Mouse (Mus musculus) limb, embryonic 12.5 days (tissue): ENCODE results near the gene Brpf3. TPM values are rescaled to one million over a fixed set of nuclear protein-coding genes. Genes with fewer than 3 reads are reported as not detected.
"Not testable (repeated sequence)": the region's sequence is repeated elsewhere in the genome, so short reads cannot be mapped to it uniquely, and the experiment has no call there.

Experiments
- ATAC-seq: fragments of 200-750 bp; cut with Nextera tagmentation; 2 replicates; pipeline ENCODE4 v1.8.0; 2017; ENCODE audit warnings: low read depth, moderate TSS enrichment; ENCODE audit not compliant: insufficient number of reproducible peaks, insufficient read depth, low FRiP score, low TSS enrichment
- H3K27ac ChIP-seq: fragments of 300-500 bp; sonication (generic); 2 replicates; pipeline ENCODE4 v1.5.1; 2016; ENCODE audit warnings: mild to moderate bottlenecking, moderate library complexity
- H3K27me3 ChIP-seq: fragments of 300-500 bp; sonication (generic); 2 replicates; pipeline ENCODE4 v1.6.1; 2016; ENCODE audit warnings: mild to moderate bottlenecking, moderate library complexity
- H3K36me3 ChIP-seq: fragments of 300-500 bp; sonication (generic); 2 replicates; pipeline ENCODE4 v1.6.1; 2016; ENCODE audit warnings: mild to moderate bottlenecking, moderate library complexity
- H3K4me1 ChIP-seq: fragments of 300-500 bp; sonication (generic); replicated peaks from 2 replicates; pipeline ENCODE4 v1.6.1; 2016
- H3K4me2 ChIP-seq: fragments of 300-500 bp; sonication (generic); 2 replicates; pipeline ENCODE4 v1.6.1; 2016; ENCODE audit warnings: mild to moderate bottlenecking, moderate library complexity
- H3K4me3 ChIP-seq: fragments of 300-500 bp; sonication (generic); replicated peaks from 2 replicates; pipeline ENCODE4 v1.5.1; 2016; ENCODE audit warnings: mild to moderate bottlenecking
- H3K9ac ChIP-seq: fragments of 300-500 bp; sonication (generic); replicated peaks from 2 replicates; pipeline ENCODE4 v1.6.1; 2016; ENCODE audit warnings: mild to moderate bottlenecking, moderate library complexity
- H3K9me3 ChIP-seq: fragments of 300-500 bp; sonication (generic); 2 replicates; pipeline ENCODE4 v1.6.1; 2016; ENCODE audit warnings: mild to moderate bottlenecking, moderate library complexity
- WGBS: fragments of 180-500 bp; shearing (Covaris S2); methylation state at CpG from one replicate; pipeline ENCODE4 v1.1.7; 2016; 5-methylcytosine and 5-hydroxymethylcytosine counted together
- polyA plus RNA-seq: library from polyadenylated mRNA; unstranded; fragments of >200 nt; fragmentation: Nextera tagmentation; extraction: Ambion mirVana; gene quantifications from 2 replicates; pipeline ENCODE4 v1.2.1, GENCODE M21; 2016

The Brpf3 gene
- polyA plus RNA-seq, 1 experiment from 2014 or later, result 12.7 TPM

- ATAC-seq, H3K4me3 ChIP-seq, H3K9me3 ChIP-seq, H3K27ac ChIP-seq, H3K4me2 ChIP-seq, H3K27me3 ChIP-seq, H3K4me1 ChIP-seq, H3K9ac ChIP-seq: not testable (repeated sequence)
- WGBS, result 96% methylated on average over 10 of the region's 10 CpGs
- H3K36me3 ChIP-seq, result peaks cover 96% of the 10 kb centered on the region
These were observed 15.4 kb downstream of the Brpf3 start for GRCm38 (mm10) chr17:28816326-28816725.

GRCm38 (mm10) chr17:28816875-28817811 lies 16.3 kb downstream of the Brpf3 start:
- no peak overlapping the region for H3K4me2 ChIP-seq
- no peak overlapping the region for H3K4me3 ChIP-seq
- H3K4me1 ChIP-seq, result no peaks in the 10 kb centered on the region
- no peaks in the 10 kb centered on the region for H3K27me3 ChIP-seq
- ATAC-seq, result no peak
- no peak overlapping the region for H3K9ac ChIP-seq
- WGBS, result 96% methylated on average over 25 of the region's 25 CpGs
- H3K9me3 ChIP-seq, result no peaks in the 10 kb centered on the region
- no peak overlapping the region for H3K27ac ChIP-seq
- peaks cover 97% of the 10 kb centered on the region for H3K36me3 ChIP-seq

GRCm38 (mm10) chr17:28820189-28820588 lies 19.3 kb downstream of the Brpf3 start:
- Histone ChIP-seq H3K4me1 (no peaks in the 10 kb centered on the region), H3K36me3 (peaks cover 97% of the 10 kb centered on the region), H3K27ac (no peak overlapping the region), H3K4me3 (no peak overlapping the region), H3K9me3 (no peaks in the 10 kb centered on the region), H3K27me3 (no peaks in the 10 kb centered on the region), H3K4me2 (no peak overlapping the region), H3K9ac (no peak overlapping the region)
- no peak for ATAC-seq
- WGBS, result 81% methylated on average over 2 of the region's 2 CpGs

- 91% methylated on average over 13 of the region's 13 CpGs for WGBS
- no peaks in the 10 kb centered on the region for H3K4me1 ChIP-seq
These were observed 22.3 kb downstream of the Brpf3 start for GRCm38 (mm10) chr17:28823004-28823745.

GRCm38 (mm10) chr17:28823749-28824148 lies 22.9 kb downstream of the Brpf3 start:
- Histone ChIP-seq H3K4me2 (no peak overlapping the region), H3K4me3 (no peak overlapping the region), H3K27me3 (no peaks in the 10 kb centered on the region), H3K36me3 (peaks cover 99% of the 10 kb centered on the region), H3K4me1 (no peaks in the 10 kb centered on the region), H3K27ac (no peak overlapping the region), H3K9ac (no peak overlapping the region), H3K9me3 (no peaks in the 10 kb centered on the region)
- no peak for ATAC-seq
- WGBS, result 91% methylated on average over 11 of the region's 11 CpGs

More at GRCm38 (mm10) chr17:28823004-28823745, 22.3 kb downstream of the Brpf3 start:
- ATAC-seq, result no peak; the same call in 1 of the 2 replicates
- H3K27me3 ChIP-seq, result no peaks in the 10 kb centered on the region
- no peak overlapping the region for H3K4me3 ChIP-seq
- H3K4me2 ChIP-seq, result no peak overlapping the region
- no peak overlapping the region for H3K9ac ChIP-seq
- H3K9me3 ChIP-seq, result no peaks in the 10 kb centered on the region
- peaks cover 99% of the 10 kb centered on the region for H3K36me3 ChIP-seq
- H3K27ac ChIP-seq, result no peak overlapping the region

- Histone ChIP-seq H3K27ac (no peak overlapping the region), H3K4me2 (no peak overlapping the region), H3K36me3 (peaks cover 100% of the 10 kb centered on the region), H3K9me3 (no peaks in the 10 kb centered on the region), H3K9ac (no peak overlapping the region), H3K4me3 (no peak overlapping the region), H3K4me1 (no peaks in the 10 kb centered on the region), H3K27me3 (no peaks in the 10 kb centered on the region)
- ATAC-seq, result no peak
- 79% methylated on average over 6 of the region's 6 CpGs for WGBS
These were observed 24.0 kb downstream of the Brpf3 start for GRCm38 (mm10) chr17:28824896-28825295.

- Histone ChIP-seq H3K4me3 (no peak overlapping the region), H3K36me3 (peaks cover 100% of the 10 kb centered on the region), H3K4me2 (no peak overlapping the region), H3K9ac (no peak overlapping the region), H3K4me1 (no peaks in the 10 kb centered on the region), H3K27me3 (no peaks in the 10 kb centered on the region), H3K9me3 (no peaks in the 10 kb centered on the region), H3K27ac (no peak overlapping the region)
- WGBS, result 87% methylated on average over 6 of the region's 6 CpGs
- ATAC-seq, result no peak
These were observed 24.6 kb downstream of the Brpf3 start for GRCm38 (mm10) chr17:28825359-28826041.

- no peak for ATAC-seq
- H3K4me2 ChIP-seq, result no peak overlapping the region
- no peak overlapping the region for H3K4me3 ChIP-seq
- H3K27me3 ChIP-seq, result no peaks in the 10 kb centered on the region
- H3K36me3 ChIP-seq, result peaks cover 100% of the 10 kb centered on the region
- H3K4me1 ChIP-seq, result no peaks in the 10 kb centered on the region
- 88% methylated on average over 8 of the region's 8 CpGs for WGBS
- H3K9ac ChIP-seq, result no peak overlapping the region
- no peak overlapping the region for H3K27ac ChIP-seq
- H3K9me3 ChIP-seq, result no peaks in the 10 kb centered on the region
These were observed 26.9 kb downstream of the Brpf3 start for GRCm38 (mm10) chr17:28827665-28828231.

GRCm38 (mm10) chr17:28829120-28829519 lies 28.2 kb downstream of the Brpf3 start:
- no peak overlapping the region for H3K4me3 ChIP-seq
- no peaks in the 10 kb centered on the region for H3K9me3 ChIP-seq
- H3K9ac ChIP-seq, result no peak overlapping the region
- 88% methylated on average over 14 of the region's 14 CpGs for WGBS
- H3K4me1 ChIP-seq, result no peaks in the 10 kb centered on the region
- H3K27ac ChIP-seq, result peak overlapping the region; percentile 9; the same call in 1 of the 2 replicates
- no peak overlapping the region for H3K4me2 ChIP-seq
- no peaks in the 10 kb centered on the region for H3K27me3 ChIP-seq
- peaks cover 100% of the 10 kb centered on the region for H3K36me3 ChIP-seq
- ATAC-seq, result no peak

- Histone ChIP-seq H3K4me2 (no peak overlapping the region), H3K36me3 (peaks cover 100% of the 10 kb centered on the region), H3K9ac (no peak overlapping the region), H3K9me3 (no peaks in the 10 kb centered on the region), H3K27me3 (no peaks in the 10 kb centered on the region), H3K4me1 (no peaks in the 10 kb centered on the region), H3K4me3 (no peak overlapping the region), H3K27ac (no peak overlapping the region)
- WGBS, result 65% methylated on average over 8 of the region's 8 CpGs
- no peak for ATAC-seq
These were observed 30.2 kb downstream of the Brpf3 start for GRCm38 (mm10) chr17:28831065-28831464.

- Histone ChIP-seq H3K27me3 (no peaks in the 10 kb centered on the region), H3K4me1 (no peaks in the 10 kb centered on the region), H3K9me3 (no peaks in the 10 kb centered on the region), H3K4me3 (no peak overlapping the region), H3K4me2 (no peak overlapping the region), H3K36me3 (peaks cover 100% of the 10 kb centered on the region), H3K9ac (no peak overlapping the region), H3K27ac (no peak overlapping the region)
- 79% methylated on average over 9 of the region's 9 CpGs for WGBS
- no peak for ATAC-seq
These were observed 31.1 kb downstream of the Brpf3 start for GRCm38 (mm10) chr17:28832040-28832439.
